Mouse (Mus musculus) cerebellum, adult 2 months (tissue): ENCODE measurements at regions not wholly inside any gene's neighbourhood (a gene's known extent, or its start where the extent isn't known, plus 50 kb on each side); places are given as distances from the start of the nearest gene placed in this dataset.

Experiments used
- CTCF ChIP-seq: fragments of 200-500 bp; IDR thresholded peaks from 2 replicates; pipeline ENCODE4 v1.5.1; 2011; ENCODE audit warnings: low read depth, mild to moderate bottlenecking, control low read depth, low read length, moderate library complexity, borderline replicate concordance; ENCODE audit not compliant: insufficient read depth
- POLR2A ChIP-seq: fragments of 200-500 bp; IDR thresholded peaks from 2 replicates; pipeline ENCODE4 v1.6.1; 2011; ENCODE audit warnings: low read length, control low read depth, borderline replicate concordance; ENCODE audit not compliant: insufficient read depth

DNA sequence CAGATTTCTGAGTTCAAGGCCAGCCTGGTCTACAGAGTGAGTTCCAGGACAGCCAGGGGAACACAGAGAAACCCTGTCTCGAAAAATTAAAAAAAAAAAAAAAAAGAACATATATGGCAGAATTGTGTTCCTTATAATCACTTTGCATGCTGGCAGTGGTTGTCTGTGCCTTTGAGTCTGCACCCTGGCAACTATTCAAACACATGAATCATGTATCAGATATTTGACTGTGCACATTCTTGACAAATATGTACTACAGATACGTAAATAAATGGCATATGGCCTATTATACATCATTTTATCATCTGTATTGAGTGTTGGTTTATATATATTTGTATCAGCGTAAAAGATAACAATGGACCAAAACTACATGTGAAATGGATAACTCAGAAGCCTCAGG lies 246.7 kb upstream of the N4bp1 start:
- no peak for TF ChIP-seq CTCF
- no peak for TF ChIP-seq POLR2A
